Mouse (Mus musculus): ENCODE measurements around the gene Gys2.

The Gys2 gene

GRCm38 (mm10) chr6:142377081-142377480, 95.8 kb downstream of the Gys2 start:
- no peak for ATAC-seq (ENCODE audit: low TSS enrichment)
